Mouse (Mus musculus) midbrain, embryonic 10.5 days (tissue): ENCODE measurements around the gene Tatdn3. TPM values are rescaled to one million over a fixed set of nuclear protein-coding genes. Genes with fewer than 3 reads are reported as not detected.

Experiments
- DNase-seq: peaks from one replicate; pipeline ENCODE4 v3.0.0-alpha.2; 2017; ENCODE audit warnings: low spot score
- H3K27ac ChIP-seq: fragments of 300-500 bp; sonication (generic); replicated peaks from 2 replicates; pipeline ENCODE4 v1.5.1; 2016; ENCODE audit warnings: mild to moderate bottlenecking
- H3K27me3 ChIP-seq: fragments of 300-500 bp; sonication (generic); 2 replicates; pipeline ENCODE4 v1.6.1; 2016; ENCODE audit warnings: low read depth, mild to moderate bottlenecking; ENCODE audit not compliant: poor library complexity, severe bottlenecking
- H3K36me3 ChIP-seq: fragments of 300-500 bp; sonication (generic); 2 replicates; pipeline ENCODE4 v1.6.1; 2016; ENCODE audit warnings: mild to moderate bottlenecking, moderate library complexity
- H3K4me1 ChIP-seq: fragments of 300-500 bp; sonication (generic); 2 replicates; pipeline ENCODE4 v1.6.1; 2016
- H3K4me3 ChIP-seq: fragments of 300-500 bp; sonication (generic); 2 replicates; pipeline ENCODE4 v1.5.1; 2016; ENCODE audit warnings: mild to moderate bottlenecking, moderate library complexity
- H3K9me3 ChIP-seq: fragments of 300-500 bp; sonication (generic); replicated peaks from 2 replicates; pipeline ENCODE4 v1.6.1; 2016; ENCODE audit warnings: mild to moderate bottlenecking
- WGBS: fragments of 180-500 bp; shearing (Covaris S2); methylation state at CpG from one replicate; pipeline ENCODE4 v1.1.7; 2016; 5-methylcytosine and 5-hydroxymethylcytosine counted together
- polyA plus RNA-seq: library from polyadenylated mRNA; unstranded; fragments of >200 nt; fragmentation: Nextera tagmentation; extraction: Ambion mirVana; gene quantifications from 2 replicates; pipeline ENCODE4 v1.2.1, GENCODE M21; 2016

Tatdn3 gene
- polyA plus RNA-seq = 10.4 and 11.1 TPM in 2 replicates

DNA sequence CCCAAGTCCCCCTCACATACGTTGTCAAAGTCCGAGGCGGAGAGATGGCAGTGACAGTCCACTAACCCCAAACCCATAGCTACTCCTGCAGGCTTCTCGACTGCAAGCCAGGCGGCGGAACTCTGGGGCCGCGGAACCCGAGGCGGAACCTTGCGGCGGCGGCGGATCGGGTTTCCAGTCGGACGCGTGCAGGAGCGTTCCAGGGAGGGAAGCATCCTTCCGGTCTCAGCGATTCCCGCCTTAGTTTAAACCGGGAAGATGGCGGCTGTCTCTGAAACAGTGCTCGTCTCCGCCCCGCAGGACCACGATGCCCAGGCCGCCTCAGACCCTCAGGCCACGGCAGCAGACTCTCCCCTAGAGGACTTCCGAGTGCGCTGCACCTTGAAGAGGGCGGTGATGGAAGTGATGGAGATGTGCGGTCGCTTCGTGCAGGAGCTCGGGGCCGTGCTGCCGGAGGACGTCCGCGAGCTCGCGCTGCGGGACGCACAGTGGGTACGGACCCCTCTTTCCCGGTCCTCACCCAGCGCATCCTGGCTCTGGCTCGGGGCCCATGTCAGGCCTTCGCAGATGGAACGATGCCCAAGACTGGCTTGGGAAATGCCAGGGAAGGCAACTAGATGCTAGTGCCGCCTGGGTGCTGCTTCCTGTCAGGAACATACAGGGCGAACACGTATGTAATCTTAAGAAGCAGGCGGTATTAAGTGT is at the start of gene Tatdn3, which contains the start of gene Nsl1:
Gene Tatdn3, minus strand, starts transcription at position 152 of the 705 bp plus-strand sequence.
Gene Nsl1, plus strand, starts transcription at position 232 of the 705 bp plus-strand sequence.
- H3K27ac ChIP-seq = peak within 1 kb of the TSS; percentile 96
- peak; percentile 90 for DNase-seq
- under 1% methylated on average over 56 of the region's 56 CpGs for WGBS
- H3K4me3 ChIP-seq = peak within 1 kb of the TSS; percentile 85
- no peaks in the 10 kb centered on the region for H3K27me3 ChIP-seq
- H3K4me1 ChIP-seq = peaks cover 26% of the 10 kb centered on the region
- no peaks in the 10 kb centered on the region for H3K9me3 ChIP-seq
- peaks cover 34% of the 10 kb centered on the region for H3K36me3 ChIP-seq

DNA sequence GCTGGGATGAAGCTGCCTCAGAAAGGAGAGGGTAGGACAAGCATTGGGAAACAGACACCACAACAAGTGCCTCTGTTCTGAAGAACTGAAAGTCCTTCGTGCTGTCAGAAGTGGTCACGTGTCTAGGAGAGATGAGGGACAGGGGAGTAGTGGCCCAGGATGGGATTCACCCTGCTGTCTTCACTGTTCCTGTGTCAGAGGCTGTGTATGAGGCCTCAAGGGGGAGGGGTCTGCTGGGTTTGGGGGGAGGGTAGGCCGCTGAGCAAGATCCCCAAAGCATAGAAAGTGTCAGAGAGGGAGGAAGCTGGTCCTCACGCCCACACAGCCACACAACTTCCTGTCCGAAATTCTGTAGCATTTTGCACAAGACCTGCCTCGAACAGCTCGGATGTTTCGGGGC is 48.4 kb upstream of the Tatdn3 start:
- WGBS = 61% methylated on average over 8 of the region's 8 CpGs
- Histone ChIP-seq H3K27ac (no peak overlapping the region), H3K4me1 (peaks cover 18% of the 10 kb centered on the region), H3K4me3 (no peak overlapping the region), H3K36me3 (no peaks in the 10 kb centered on the region), H3K9me3 (no peaks in the 10 kb centered on the region), H3K27me3 (no peaks in the 10 kb centered on the region)
- DNase-seq = no peak

DNA sequence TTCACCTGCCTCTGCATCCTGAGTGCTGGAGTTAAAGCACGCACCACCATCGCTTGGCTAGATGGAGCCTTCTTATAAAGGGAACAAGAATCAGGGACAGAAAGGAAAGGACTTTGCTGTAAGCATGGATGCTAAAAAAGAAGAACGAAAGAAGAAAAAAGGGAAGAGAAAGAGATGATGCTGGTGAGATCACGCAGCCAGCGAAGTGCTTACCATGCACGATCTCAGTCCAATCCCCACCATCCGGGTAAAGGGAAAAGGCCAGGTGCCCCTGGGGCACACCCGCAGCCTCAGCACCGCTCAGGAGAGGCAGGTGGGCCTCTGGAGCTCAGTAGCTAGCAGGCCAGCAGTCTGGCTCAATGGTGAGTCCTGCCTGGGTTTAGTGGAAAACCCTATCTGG is 47.2 kb upstream of the Tatdn3 start:
- Histone ChIP-seq H3K4me1 (peaks cover 14% of the 10 kb centered on the region), H3K36me3 (no peaks in the 10 kb centered on the region), H3K9me3 (no peaks in the 10 kb centered on the region), H3K27me3 (no peaks in the 10 kb centered on the region), H3K4me3 (no peak overlapping the region), H3K27ac (no peak overlapping the region)
- WGBS = 93% methylated on average over 9 of the region's 9 CpGs
- no peak for DNase-seq

DNA sequence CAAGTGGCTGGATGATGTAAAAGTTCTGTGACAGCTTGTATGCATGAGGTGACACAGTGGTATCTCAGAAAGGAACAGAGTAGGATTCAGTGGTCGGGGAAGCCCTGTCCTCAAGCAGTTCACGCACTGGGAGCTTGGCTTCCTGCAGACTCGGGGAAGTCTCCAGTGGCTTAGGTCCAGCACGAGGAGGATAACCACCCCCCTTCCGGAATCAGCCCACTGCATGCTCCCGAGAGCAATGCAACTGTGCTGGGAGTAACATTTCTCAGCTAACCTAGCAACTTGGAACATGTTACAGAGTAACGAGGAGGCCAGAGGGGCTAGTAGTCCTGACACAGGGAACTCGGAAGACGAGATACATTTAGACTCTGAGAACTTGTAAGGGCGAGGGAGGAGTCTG is 44.6 kb upstream of the Tatdn3 start:
- H3K4me3 ChIP-seq = no peak overlapping the region
- 82% methylated on average over 10 of the region's 10 CpGs for WGBS
- H3K9me3 ChIP-seq = no peaks in the 10 kb centered on the region
- no peak for DNase-seq
- no peaks in the 10 kb centered on the region for H3K36me3 ChIP-seq
- H3K4me1 ChIP-seq = peaks cover 14% of the 10 kb centered on the region
- H3K27ac ChIP-seq = no peak overlapping the region
- no peaks in the 10 kb centered on the region for H3K27me3 ChIP-seq

DNA sequence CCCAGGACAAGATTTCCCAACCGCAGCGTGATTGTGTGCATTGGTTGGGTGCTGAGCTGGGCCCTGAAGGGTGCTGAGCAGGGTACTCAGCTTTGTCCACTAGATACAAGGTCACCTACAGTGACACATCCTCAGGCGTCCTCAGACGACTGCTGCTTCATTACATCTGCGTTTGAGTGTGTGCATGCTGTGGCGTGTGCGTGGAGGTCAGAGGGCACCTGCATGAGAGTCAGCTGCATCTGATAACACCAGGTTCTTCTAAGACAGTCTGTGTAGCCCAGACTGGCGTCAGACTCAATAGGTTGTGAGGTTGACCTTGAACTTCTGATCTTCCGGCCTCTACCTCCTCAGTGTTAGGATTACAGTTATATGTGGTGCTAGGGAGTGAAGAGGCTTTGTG is 42.5 kb upstream of the Tatdn3 start:
- no peak overlapping the region for H3K4me3 ChIP-seq
- H3K27me3 ChIP-seq = peaks cover 9% of the 10 kb centered on the region
- no peaks in the 10 kb centered on the region for H3K4me1 ChIP-seq
- no peak for DNase-seq
- H3K27ac ChIP-seq = no peak overlapping the region
- WGBS = 84% methylated on average over 9 of the region's 9 CpGs
- H3K36me3 ChIP-seq = no peaks in the 10 kb centered on the region
- no peaks in the 10 kb centered on the region for H3K9me3 ChIP-seq

DNA sequence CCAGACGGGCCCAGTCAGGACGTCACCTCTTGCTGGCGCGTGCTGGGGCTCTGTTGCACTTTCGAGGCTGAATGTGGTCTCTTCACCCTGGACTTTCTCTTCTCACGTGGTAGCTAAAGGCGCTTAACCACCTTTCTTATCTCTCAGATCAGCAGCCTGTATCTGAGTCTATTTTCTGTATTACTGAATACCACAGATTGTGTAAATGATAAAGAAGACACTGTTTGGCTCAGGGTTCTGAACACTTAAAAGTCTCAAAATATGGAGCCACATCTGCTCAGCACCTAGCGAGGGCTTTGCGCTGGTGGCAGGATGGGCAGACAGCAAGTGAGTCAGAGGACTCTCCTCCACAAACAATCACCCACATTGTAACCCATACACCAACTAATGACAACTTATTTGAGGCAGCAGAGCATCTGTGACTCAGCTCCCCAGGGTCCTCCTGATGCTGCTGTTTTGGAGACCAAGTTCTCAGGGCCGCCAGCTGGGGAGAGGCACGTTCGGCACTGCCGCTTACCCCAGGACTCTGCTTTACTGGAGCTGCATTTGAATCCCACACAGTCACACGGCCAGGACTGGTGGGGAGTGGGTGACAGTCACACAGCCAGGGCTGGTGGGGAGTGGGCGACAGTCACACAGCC is 40.1 kb upstream of the Tatdn3 start:
- H3K27me3 ChIP-seq = peaks cover 33% of the 10 kb centered on the region
- H3K36me3 ChIP-seq = no peaks in the 10 kb centered on the region
- no peak for DNase-seq
- H3K4me1 ChIP-seq = peaks cover 12% of the 10 kb centered on the region
- no peaks in the 10 kb centered on the region for H3K9me3 ChIP-seq
- no peak overlapping the region for H3K27ac ChIP-seq
- H3K4me3 ChIP-seq = no peak overlapping the region
- 85% methylated on average over 15 of the region's 15 CpGs for WGBS

DNA sequence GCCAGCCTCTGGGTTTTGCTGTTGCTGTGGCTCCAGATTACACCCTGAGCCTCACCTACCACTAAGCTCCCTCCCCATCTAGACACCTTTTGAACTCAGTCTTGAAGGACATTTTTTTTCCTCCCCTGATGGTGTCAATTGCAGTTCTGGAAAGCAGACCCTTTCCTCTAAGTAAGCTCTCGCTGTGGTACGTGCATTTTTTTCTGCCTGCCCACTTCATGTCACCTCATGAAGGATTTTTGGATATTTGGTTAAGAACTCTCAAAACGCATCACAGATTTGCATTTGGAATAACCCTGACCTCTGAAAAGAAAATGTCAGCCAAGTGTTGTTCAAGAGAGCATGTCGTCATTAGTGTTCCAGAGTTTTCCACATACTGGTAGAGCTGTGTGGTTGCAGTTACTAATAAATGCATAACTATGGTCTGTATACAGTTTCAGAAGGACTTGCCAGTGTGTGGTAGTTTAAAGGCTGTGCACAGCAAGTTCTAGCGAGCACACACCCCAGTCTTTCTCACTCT is 37.1 kb upstream of the Tatdn3 start:
- 82% methylated on average over 5 of the region's 5 CpGs for WGBS
- Histone ChIP-seq H3K27me3 (peaks cover 51% of the 10 kb centered on the region), H3K4me3 (no peak overlapping the region), H3K27ac (no peak overlapping the region), H3K4me1 (peaks cover 19% of the 10 kb centered on the region), H3K36me3 (no peaks in the 10 kb centered on the region), H3K9me3 (no peaks in the 10 kb centered on the region)
- DNase-seq = no peak

DNA sequence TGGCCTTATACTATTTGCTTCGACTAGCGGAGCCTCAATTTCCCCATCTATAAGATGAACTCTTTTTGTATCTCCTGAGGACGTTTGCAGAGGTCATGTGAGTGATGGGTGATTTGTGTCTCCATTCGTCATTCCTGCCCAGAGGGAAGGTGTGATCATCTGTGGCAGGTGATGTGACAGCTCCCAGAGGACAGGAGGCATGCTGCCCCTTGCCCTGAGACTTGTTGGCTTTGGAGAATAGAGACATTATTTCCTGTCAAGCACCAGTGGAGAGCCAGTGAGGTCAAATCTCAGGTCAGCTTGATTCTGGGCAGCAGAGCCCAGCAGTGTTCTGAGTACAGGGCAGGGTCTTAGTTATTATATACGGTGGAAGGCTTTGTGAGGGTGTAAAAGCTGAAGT is 36.4 kb upstream of the Tatdn3 start:
- Histone ChIP-seq H3K4me3 (peak overlapping the region; percentile 80; the same call in 1 of the 2 replicates), H3K9me3 (no peaks in the 10 kb centered on the region), H3K4me1 (peaks cover 19% of the 10 kb centered on the region), H3K36me3 (no peaks in the 10 kb centered on the region), H3K27me3 (peaks cover 56% of the 10 kb centered on the region), H3K27ac (no peak overlapping the region)
- DNase-seq = no peak
- 47% methylated on average over 5 of the region's 5 CpGs for WGBS

DNA sequence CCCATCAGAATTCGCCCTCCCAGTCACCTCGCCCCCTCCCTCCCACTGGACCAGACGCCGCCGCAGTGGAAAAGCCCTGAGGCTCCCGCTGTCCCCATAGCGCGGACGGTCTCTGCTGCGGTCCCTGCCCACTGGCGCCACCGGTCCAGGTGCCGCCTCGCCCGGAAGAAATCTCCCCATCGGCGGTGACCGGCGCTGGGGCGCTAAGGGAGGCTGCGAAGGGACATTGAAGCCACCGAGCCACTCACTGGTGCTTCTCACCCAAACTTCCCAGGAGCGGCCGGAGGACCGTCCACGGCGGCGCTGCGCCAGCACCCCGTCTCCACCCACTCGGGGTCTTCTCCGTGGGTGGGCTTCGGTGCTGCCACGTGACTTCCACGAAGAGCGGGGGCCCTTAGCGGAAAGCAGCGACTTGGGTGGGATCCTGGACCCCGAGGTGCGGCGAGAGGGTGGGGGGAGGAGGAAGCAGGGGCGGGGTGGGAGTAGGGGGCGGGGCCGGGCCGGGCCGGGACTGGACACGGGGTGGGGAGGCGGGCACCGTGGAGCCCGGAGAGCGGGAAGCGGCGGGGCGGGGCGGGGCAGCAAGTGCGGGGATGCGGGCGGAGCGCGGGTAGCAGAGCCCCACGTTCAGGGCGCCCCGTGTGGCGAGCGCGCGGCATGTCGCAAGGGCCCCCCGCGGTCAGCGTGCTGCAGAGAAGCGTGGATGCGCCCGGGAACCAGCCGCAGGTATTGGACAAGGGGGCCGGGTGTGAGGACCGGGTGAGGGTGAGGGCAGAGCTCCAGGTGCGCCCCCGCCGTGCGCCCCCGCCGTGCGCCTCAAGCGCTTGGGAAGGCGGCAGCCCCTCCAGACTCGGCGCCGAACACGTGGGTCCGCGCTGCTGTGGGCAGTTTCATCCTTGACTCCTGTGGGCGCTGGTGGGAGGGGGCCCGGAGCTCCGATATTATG is 35.3 kb upstream of the Tatdn3 start, which contains the start of gene Batf3:
Gene Batf3, plus strand, starts transcription at position 46 of the 946 bp plus-strand sequence.
- H3K9me3 ChIP-seq = no peaks in the 10 kb centered on the region
- under 1% methylated on average over 94 of the region's 95 CpGs for WGBS
- DNase-seq = peak; percentile 55
- H3K4me3 ChIP-seq = peak within 1 kb of the TSS; percentile 80
- no peaks in the 10 kb centered on the region for H3K36me3 ChIP-seq
- H3K27ac ChIP-seq = peak within 1 kb of the TSS; percentile 73
- peaks cover 19% of the 10 kb centered on the region for H3K4me1 ChIP-seq
- peaks cover 58% of the 10 kb centered on the region for H3K27me3 ChIP-seq

DNA sequence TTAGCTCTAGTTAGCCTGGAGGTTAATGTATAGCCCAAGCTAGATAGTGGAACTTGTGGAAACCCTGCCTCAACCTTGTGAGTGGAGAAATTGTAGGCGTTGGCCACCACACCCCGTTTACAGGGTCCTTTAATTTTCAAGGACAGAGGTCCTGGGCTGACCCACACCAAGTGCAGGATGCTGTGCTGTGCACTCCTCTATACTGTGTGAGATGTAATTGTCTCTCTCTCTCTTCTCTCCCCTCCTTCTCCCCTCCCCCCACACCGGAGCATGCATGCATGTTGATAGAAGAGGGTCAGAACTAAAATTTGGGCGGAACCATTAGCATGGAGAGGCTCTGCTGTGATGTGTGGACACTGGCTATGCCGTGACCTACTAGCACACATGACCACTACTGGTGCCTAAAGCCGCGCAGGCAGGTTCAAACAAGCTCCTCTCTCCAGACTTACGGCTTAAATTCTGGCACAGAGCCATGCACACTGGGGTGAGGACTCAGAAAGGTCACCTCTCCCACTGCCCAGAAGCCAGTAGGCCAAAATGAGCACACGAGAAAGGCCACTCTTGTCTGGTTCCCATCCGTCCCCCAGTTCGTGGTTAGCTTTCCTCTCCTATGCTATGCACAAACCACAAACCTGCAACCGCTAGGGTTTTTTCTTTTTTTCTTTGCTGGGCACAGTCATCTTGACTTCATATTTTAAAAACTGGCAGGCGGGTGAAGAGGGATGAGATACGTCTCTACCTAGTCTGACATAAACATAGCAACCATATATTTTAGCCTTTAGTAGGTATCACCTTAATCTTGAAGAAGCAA is 34.3 kb upstream of the Tatdn3 start:
- Histone ChIP-seq H3K4me3 (peak overlapping the region; percentile 80), H3K4me1 (peaks cover 19% of the 10 kb centered on the region), H3K36me3 (no peaks in the 10 kb centered on the region), H3K9me3 (no peaks in the 10 kb centered on the region), H3K27ac (no peak overlapping the region), H3K27me3 (peaks cover 58% of the 10 kb centered on the region)
- DNase-seq = no peak
- 61% methylated on average over 14 of the region's 14 CpGs for WGBS

DNA sequence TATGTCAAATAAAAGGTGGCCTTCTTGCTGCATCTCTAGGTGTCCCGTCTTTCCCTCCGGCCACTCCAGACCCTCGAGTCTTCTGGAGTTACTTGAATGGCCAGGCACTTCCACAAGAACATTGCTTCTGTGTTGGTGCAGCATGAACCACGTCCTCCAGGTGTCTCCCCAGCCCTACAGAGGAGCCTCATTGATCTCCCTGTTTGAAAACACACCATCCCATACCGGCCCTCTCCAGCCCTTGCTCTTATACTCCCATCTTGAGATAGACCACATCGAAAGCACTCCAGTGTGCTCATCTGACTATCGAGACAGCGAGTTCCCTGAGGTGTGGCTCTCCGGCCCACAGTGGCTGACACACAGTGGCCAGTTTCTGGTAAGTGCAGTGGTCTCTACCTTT is 32.3 kb upstream of the Tatdn3 start:
- DNase-seq = no peak
- peaks cover 46% of the 10 kb centered on the region for H3K27me3 ChIP-seq
- peaks cover 19% of the 10 kb centered on the region for H3K4me1 ChIP-seq
- H3K36me3 ChIP-seq = no peaks in the 10 kb centered on the region
- no peaks in the 10 kb centered on the region for H3K9me3 ChIP-seq
- H3K4me3 ChIP-seq = no peak overlapping the region
- 75% methylated on average over 9 of the region's 9 CpGs for WGBS
- no peak overlapping the region for H3K27ac ChIP-seq

DNA sequence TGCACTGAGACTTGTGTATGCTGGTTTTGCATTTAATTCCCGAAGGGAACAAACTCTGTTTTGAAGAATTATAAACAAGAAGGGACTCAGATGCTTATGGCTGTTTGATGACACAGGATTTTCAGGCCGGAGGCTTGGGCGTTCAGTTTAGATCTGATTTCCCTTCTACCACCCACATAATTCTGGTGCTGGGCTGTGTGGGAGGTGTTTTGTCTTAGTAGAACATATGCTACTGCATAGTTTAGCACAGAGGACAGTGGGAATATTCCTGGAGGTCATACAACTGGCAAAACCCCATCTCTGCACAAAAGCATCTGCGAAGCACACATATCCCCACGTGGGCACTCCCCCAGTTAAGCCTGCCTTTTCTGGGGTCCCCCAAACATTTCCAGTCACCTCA is 30.8 kb upstream of the Tatdn3 start:
- no peak for DNase-seq
- H3K4me1 ChIP-seq = peaks cover 14% of the 10 kb centered on the region
- 88% methylated on average over 5 of the region's 5 CpGs for WGBS
- H3K4me3 ChIP-seq = no peak overlapping the region
- peaks cover 32% of the 10 kb centered on the region for H3K27me3 ChIP-seq
- H3K9me3 ChIP-seq = no peaks in the 10 kb centered on the region
- H3K27ac ChIP-seq = no peak overlapping the region
- no peaks in the 10 kb centered on the region for H3K36me3 ChIP-seq
